Mouse (Mus musculus): ENCODE results near the gene Maz.

GRCm38 (mm10) chr7:126988816-126989215 lies 38.0 kb downstream of the Maz start:
- TF ChIP-seq CTCF (IDR thresholded peaks at IDR 0.05; ENCODE audit: borderline replicate concordance, extremely low read depth, insufficient read depth, insufficient read length) = no peak
- no peak for TF ChIP-seq POLR2A (IDR thresholded peaks at IDR 0.05; ENCODE audit: borderline replicate concordance, extremely low read depth, insufficient read depth, insufficient read length, poor library complexity, severe bottlenecking)

Data from brain, embryonic 14.5 days (tissue).